Mouse (Mus musculus) ZHBTc4 (cell line): ENCODE measurements around the gene Tcf7.

Experiments
- DNase-seq: peaks from one replicate; pipeline ENCODE4 v3.0.0-alpha.2; 2011; ENCODE audit warnings: low read depth, low spot score

Tcf7 gene

DNA sequence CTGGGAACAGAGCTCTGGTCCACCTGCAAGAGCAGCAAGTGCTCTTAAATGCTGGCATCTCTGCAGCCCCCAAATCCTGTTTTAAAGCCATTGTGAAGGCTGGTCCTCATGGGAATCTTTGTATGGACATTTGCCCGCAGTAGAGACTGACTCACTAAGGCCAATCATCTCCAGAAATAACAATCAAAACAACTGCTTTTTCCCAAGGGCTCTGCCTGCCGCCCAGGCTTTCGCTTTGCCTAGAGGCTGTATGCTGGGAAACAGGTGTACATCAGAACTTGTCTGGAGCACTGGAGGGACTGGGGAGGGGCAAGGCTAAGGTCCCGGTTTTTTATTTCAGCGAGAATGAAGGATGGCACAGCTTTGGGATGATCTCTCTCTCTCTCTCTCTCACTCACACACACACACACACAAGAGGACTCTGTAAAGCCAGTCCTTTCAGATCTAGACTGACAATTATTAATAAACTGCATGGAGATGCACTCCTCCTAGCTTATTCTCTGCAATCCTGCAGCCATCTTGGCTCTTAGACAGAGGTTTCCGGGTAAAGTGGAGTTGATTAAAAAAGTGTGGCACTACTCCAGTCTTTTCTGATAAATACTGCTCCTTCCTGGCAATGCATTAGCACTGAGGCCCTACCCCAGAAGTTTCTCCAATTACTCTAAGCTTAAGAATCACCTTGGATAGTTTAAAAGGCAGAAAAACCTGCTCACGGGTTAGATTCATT lies 53.9 kb downstream of the Tcf7 start:
- no peak for DNase-seq

DNA sequence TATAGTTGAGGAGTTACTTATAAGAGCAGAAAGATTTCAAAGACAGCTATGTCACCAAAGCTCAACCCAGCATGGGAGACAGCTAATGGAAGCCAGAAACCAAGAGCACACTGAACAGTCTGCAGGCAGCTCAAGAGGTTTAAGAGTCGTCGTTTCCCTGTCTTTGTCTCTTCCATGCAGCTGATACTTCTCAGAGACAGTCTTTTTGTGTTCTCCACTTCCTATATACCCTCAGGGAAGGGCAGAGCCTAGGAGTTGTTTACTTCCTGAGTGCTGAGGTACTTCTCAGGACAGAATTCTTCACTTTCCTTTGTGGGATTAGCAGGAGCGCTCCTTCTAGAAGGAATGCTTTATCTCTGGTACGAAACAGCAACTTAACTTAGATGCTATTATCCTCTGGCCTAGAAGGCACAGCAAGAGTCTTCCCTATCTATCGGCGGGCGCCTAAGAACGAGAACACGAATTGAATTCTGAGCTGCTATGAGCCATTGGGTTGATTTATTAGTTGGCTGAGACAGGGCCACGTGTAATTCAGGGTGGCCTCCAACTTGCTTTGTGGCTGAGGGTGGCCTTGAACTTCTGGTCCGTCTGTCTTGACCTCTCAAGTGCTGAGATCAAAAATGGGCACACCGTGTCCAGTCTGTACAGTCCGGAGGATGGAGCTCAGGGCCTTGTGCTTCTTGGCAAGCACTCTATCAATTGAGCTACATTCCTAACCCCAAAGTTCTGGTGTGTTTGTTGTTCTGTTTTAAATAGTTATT lies 55.2 kb downstream of the Tcf7 start:
- DNase-seq = peak; percentile 91

DNA sequence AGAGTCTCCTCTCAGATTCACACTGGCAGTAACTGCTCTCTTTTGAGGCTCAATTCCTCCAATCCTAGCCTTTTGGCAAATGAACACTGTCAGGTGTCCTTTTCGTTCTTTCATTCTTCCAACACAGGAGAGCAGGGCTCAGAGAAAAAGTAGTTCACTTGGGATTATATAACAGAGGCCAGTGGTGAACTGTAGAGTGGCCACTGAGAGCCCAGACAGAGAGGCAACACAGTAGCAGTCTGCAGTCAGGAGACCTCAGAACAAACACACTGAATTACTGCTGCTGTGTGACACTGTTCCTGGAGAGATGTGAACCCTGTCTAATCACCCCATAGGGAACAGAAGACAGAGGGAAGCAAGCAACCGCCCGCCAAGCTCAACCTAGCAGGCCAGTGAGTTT lies 55.8 kb downstream of the Tcf7 start:
- no peak for DNase-seq

DNA sequence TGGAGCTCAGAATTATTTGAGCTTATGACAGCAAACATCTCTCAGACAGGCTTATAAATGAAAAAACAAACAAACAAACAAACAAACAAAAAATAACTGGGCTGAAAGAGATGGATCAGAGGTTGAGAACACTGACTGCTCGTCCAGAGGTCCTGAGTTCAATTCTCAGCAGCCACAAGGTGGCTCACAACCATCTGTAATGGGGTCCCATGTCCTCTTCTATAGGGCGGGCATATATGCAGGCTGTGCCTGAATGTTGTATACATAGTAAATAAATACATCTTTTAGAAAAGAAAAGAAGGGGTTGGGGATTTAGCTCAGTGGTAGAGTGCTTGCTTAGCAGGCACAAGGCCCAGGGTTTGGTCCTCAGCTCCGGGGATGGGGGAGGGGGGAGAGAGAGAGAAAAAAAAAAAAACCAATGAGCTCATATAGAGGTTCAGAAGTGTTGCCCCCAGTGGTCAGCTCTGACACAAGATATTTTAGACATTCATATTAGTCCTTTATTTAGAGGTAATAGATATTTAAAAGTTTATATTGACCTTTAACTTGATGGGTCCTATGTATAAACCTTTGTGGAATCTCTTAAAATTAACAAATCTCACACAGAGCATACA lies 56.7 kb downstream of the Tcf7 start:
- DNase-seq = no peak

DNA sequence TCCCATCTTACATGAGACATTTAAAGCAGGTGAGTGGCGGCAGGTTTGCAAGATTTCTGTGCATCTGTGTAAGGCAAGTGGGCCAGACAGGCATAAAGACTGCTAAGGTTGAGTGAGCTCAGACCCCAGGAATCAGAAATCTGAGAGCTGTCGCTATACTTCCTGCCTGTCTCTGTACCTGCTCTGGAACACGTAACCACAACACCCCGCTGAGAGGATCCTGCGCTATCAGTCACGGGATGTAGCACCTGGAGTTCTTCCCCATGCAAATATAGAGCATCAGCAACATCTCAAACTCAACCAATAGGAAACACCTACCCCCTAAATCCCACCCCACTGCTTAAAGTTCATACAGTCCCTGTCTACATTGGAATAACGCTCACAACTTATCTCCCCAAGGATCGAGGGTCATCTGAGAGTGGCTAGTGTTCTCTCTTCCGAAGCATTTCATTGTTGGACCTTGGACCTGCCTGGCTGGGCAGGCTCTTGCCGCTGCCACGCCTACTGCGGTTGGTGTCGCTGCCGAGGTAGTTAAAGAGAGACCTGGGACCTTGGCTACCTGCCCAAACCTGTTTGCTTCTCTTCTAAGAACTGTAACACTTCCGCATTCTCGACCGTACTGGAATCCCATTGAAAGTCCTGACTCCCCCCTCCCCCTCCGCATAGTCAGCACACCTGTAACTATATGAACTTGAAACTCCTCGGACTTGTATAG lies 58.7 kb downstream of the Tcf7 start:
- peak; percentile 89 for DNase-seq

DNA sequence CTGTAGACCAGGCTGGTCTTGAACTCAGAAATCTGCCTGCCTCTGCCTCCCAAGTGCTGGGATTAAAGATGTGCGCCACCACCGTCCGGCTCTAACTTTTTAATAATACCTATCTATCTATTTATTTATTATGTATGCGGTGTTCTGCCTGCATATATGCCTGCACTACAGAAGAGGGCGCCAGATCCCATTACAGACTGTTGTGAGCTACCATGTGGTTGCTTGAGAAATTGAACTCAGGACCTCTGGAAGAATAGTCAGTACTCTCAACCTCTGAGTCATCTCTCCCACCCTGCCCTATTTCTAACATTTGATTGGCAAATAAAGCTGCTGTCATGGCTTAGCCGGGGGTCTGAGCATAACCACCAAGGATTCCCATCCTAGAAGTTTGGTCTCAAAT lies 59.9 kb downstream of the Tcf7 start:
- DNase-seq = peak; percentile 62

DNA sequence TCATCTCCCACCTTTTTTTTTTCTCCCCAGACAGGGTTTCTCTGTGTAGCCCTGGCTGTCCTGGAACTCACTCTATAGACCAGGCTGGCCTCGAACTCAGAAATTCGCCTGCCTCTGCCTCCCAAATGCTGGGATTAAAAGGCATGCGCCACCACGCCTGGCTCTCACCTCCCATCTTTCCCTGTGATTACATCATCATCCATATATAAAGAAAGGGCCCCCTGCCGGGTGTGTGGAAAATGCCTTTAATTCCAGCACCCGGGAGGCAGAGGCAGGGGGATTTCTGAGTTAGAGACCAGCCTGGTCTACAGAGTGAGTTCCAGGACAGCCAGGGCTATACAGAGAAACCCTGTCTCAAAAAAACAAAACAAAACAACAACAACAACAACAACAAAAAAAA lies 60.9 kb downstream of the Tcf7 start:
- peak; percentile 56 for DNase-seq

DNA sequence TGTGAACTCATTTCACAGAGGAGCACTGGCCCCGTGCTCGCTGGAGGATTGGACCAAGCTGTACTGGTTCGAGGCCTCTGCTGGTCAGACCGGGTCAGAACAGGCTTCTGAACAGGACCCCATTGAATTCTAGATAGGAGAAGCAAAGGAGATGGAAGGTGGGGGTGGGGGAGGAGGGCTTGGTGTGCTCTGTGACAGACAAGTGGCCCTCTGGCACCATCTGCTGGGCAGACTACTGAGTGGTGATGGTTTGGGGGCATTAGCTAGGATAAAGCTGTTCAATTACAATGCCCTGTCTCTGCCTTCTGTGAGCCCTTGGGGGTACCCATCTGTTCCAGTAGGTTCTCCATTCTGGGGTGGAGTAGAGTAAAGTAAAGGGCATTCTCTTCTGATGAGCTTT lies 62.5 kb downstream of the Tcf7 start:
- DNase-seq = peak; percentile 92

DNA sequence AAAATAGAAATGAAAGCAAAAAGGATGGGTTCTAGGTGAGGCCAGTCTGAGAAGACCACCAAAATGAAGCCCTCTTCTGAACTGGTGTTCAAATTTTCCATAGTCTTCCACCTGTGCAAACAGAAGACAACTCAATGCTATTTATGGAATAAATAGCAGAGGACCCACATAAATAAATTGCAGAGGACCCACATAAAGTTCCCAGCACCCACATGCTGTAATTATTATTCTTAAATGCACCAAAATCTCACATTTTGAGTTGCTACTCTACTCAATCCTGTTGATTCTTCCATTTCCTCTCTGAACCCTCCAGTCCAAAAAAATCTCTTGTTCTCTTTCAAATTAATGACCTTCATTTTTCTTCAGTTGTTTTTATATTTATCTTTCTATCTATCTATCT lies 68.9 kb downstream of the Tcf7 start, which contains the start of gene Olfr1371:
Gene Olfr1371, minus strand, starts transcription at position 101 of the 400 bp plus-strand sequence.
- no peak for DNase-seq
